Mouse (Mus musculus) erythroblast, embryonic 14.5 days (primary cell): Measurements from ENCODE around the gene Gstm4.

Source experiments
- GATA1 ChIP-seq: IDR thresholded peaks from 2 replicates; pipeline ENCODE4 v1.6.1; 2012; ENCODE audit warnings: low read length, inconsistent platforms, mixed read lengths
- TAL1 ChIP-seq: IDR thresholded peaks from 3 replicates; pipeline ENCODE4 v1.6.1; 2012; ENCODE audit warnings: low read length, inconsistent platforms, mixed read lengths

DNA sequence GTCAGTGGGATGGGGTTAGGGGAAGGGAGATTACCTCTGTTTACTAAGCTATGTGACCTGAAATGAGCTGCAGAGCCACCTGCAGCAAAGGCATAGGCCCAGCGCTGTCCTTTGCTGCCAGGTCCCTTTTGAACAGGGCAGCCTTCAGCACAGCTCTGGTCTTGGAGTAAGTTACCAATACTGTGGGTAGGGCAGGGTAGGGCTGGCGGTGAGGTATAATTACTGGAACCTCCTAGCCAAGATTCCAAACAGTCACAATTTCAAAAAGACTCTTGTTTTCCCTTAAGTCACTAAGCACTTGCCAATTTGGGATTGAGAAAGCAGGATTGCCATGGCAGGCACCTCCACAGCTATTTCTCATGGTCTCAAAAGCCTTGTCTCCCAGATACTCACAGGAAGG is 45.9 kb upstream of the Gstm4 start:
- no peak for TF ChIP-seq TAL1
- no peak for TF ChIP-seq GATA1
